Mouse (Mus musculus) ES-Bruce4 (cell line): ENCODE measurements around the gene Cyth3. TPM values are rescaled to one million over a fixed set of nuclear protein-coding genes. Genes with fewer than 3 reads are reported as not detected.

ENCODE experiments used
- H3K27ac ChIP-seq: 2 replicates; pipeline ENCODE4 v1.5.1; 2012; ENCODE audit warnings: low read length, inconsistent platforms; ENCODE audit not compliant: insufficient read depth
- H3K27me3 ChIP-seq: 2 replicates; pipeline ENCODE4 v1.6.1; 2012; ENCODE audit warnings: mild to moderate bottlenecking, low read length, inconsistent platforms; ENCODE audit not compliant: control insufficient read depth, poor library complexity, insufficient read depth, severe bottlenecking
- H3K36me3 ChIP-seq: 2 replicates; pipeline ENCODE4 v1.6.1; 2012; ENCODE audit warnings: inconsistent platforms, mild to moderate bottlenecking, low read length, moderate library complexity; ENCODE audit not compliant: control insufficient read depth, poor library complexity, insufficient read depth, severe bottlenecking
- H3K4me1 ChIP-seq: one replicate; pipeline ENCODE4 v1.8.1; 2011; ENCODE audit warnings: low read length; ENCODE audit not compliant: control insufficient read depth, insufficient read depth
- H3K4me3 ChIP-seq: 2 replicates; pipeline ENCODE4 v1.5.1; 2011; ENCODE audit warnings: low read depth, mild to moderate bottlenecking, low read length
- H3K9ac ChIP-seq: 2 replicates; pipeline ENCODE4 v1.6.1; 2012; ENCODE audit warnings: low read depth, mild to moderate bottlenecking, inconsistent platforms; ENCODE audit not compliant: poor library complexity, severe bottlenecking
- H3K9me3 ChIP-seq: replicated peaks from 2 replicates; pipeline ENCODE4 v1.6.1; 2012; ENCODE audit warnings: mild to moderate bottlenecking, low read length, inconsistent platforms; ENCODE audit not compliant: control insufficient read depth, poor library complexity, insufficient read depth, severe bottlenecking
- CTCF ChIP-seq: IDR thresholded peaks from one replicate; pipeline ENCODE4 v1.8.1; 2011; ENCODE audit warnings: low read depth, low read length
- EP300 ChIP-seq: IDR thresholded peaks from 2 replicates; pipeline ENCODE4 v1.6.1; 2011; ENCODE audit warnings: low read depth, low read length; ENCODE audit not compliant: insufficient read depth
- POLR2A ChIP-seq: IDR thresholded peaks from one replicate; pipeline ENCODE4 v1.8.1; 2011; ENCODE audit warnings: low read length; ENCODE audit not compliant: insufficient read depth
- polyA plus RNA-seq: library from polyadenylated mRNA; stranded (reverse); fragments of >200 nt; gene quantifications from 2 replicates; pipeline ENCODE4 v1.2.4, GENCODE M21; 2011; ENCODE audit warnings: low read depth; ENCODE audit not compliant: missing spikeins, insufficient read depth, insufficient read length

Gene Cyth3
- polyA plus RNA-seq, 1 experiment, result 15.5 TPM

GRCm38 (mm10) chr5:143659021-143659523, 36.8 kb downstream of the Cyth3 start:
- Histone ChIP-seq H3K27me3 (no peaks in the 10 kb centered on the region), H3K27ac (no peak overlapping the region), H3K4me3 (no peak overlapping the region), H3K9me3 (no peaks in the 10 kb centered on the region), H3K4me1 (no peaks in the 10 kb centered on the region), H3K9ac (no peak overlapping the region), H3K36me3 (no peaks in the 10 kb centered on the region)
- TF ChIP-seq POLR2A (no peak), CTCF (no peak), EP300 (no peak)

GRCm38 (mm10) chr5:143663074-143663687, 40.9 kb downstream of the Cyth3 start:
- H3K4me1 ChIP-seq, result no peaks in the 10 kb centered on the region
- no peak overlapping the region for H3K9ac ChIP-seq
- no peaks in the 10 kb centered on the region for H3K36me3 ChIP-seq
- H3K27ac ChIP-seq, result no peak overlapping the region
- no peak overlapping the region for H3K4me3 ChIP-seq
- H3K9me3 ChIP-seq, result no peaks in the 10 kb centered on the region
- H3K27me3 ChIP-seq, result no peaks in the 10 kb centered on the region
- TF ChIP-seq POLR2A (no peak), EP300 (no peak), CTCF (no peak)

GRCm38 (mm10) chr5:143665561-143665960, 43.3 kb downstream of the Cyth3 start:
- H3K27me3 ChIP-seq, result no peaks in the 10 kb centered on the region
- no peaks in the 10 kb centered on the region for H3K9me3 ChIP-seq
- no peaks in the 10 kb centered on the region for H3K36me3 ChIP-seq
- no peak overlapping the region for H3K4me3 ChIP-seq
- H3K9ac ChIP-seq, result no peak overlapping the region
- no peaks in the 10 kb centered on the region for H3K4me1 ChIP-seq
- H3K27ac ChIP-seq, result no peak overlapping the region
- TF ChIP-seq POLR2A, result no peak

- no peaks in the 10 kb centered on the region for H3K9me3 ChIP-seq
- no peak overlapping the region for H3K9ac ChIP-seq
- H3K27ac ChIP-seq, result no peak overlapping the region
- H3K4me3 ChIP-seq, result no peak overlapping the region
- H3K4me1 ChIP-seq, result no peaks in the 10 kb centered on the region
- no peaks in the 10 kb centered on the region for H3K27me3 ChIP-seq
- TF ChIP-seq POLR2A (no peak), CTCF (no peak), EP300 (no peak)
- H3K36me3 ChIP-seq, result no peaks in the 10 kb centered on the region
Observed at GRCm38 (mm10) chr5:143666015-143666414, 43.8 kb downstream of the Cyth3 start.

GRCm38 (mm10) chr5:143668884-143669283, 46.6 kb downstream of the Cyth3 start:
- Histone ChIP-seq H3K9me3 (no peaks in the 10 kb centered on the region), H3K27me3 (no peaks in the 10 kb centered on the region), H3K27ac (no peak overlapping the region), H3K4me1 (no peaks in the 10 kb centered on the region), H3K36me3 (no peaks in the 10 kb centered on the region), H3K9ac (no peak overlapping the region), H3K4me3 (no peak overlapping the region)
- TF ChIP-seq CTCF, result no peak
- TF ChIP-seq POLR2A, result no peak
- no peak for TF ChIP-seq EP300

- Histone ChIP-seq H3K27ac (no peak overlapping the region), H3K9ac (no peak overlapping the region), H3K4me3 (no peak overlapping the region), H3K4me1 (no peaks in the 10 kb centered on the region), H3K27me3 (no peaks in the 10 kb centered on the region), H3K36me3 (no peaks in the 10 kb centered on the region), H3K9me3 (no peaks in the 10 kb centered on the region)
- TF ChIP-seq EP300 (no peak), POLR2A (no peak), CTCF (no peak)
Observed at GRCm38 (mm10) chr5:143669393-143669792, 47.1 kb downstream of the Cyth3 start.
